8 mouse cellular contexts compared by ENCODE assay signal in the genomic region with DNA sequence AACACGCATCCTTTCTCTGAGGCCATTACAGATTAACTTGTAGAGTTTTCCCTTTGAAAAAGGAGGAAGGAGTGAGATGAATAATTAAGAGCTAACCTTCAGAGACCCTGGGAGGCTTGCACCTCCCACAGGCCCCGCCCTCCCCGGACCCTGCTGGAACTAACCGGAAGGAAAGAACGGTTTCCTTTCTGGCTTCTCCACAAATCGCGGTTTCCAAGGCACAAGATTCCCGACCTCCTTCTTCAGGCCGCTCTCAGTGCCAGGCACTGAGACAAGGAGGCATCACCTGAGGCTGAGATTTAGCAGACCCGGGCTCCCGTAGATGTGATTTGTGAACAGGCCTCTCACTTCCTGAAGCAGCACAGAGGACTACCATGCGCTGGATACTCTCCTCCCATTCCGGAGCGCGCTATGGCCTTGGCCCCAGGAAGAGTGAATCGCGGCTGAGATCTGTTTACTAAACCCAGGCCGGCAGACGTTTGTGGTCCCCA.
DNase-seq lines count a peak whose midpoint lies in the region; ATAC-seq and TF ChIP-seq lines count a peak whose summit lies in the region.

No protein-coding gene starts in this region.

- no peaks in the 10 kb centered on the region for H3K79me2 ChIP-seq in macrophage (ENCODE audit: inconsistent target)

- peak overlapping the region; percentile 79 for H3K4me2 ChIP-seq in heart, embryonic 14.5 days (ENCODE audit: low read length)
- peak overlapping the region; percentile 62 for H3K4me2 ChIP-seq in kidney, postnatal 0 days (ENCODE audit: low read length)

- peaks cover 16 to 18% of the 10 kb centered on the region in 2 experiments for H3K4me1 ChIP-seq in ES-E14 (ENCODE audit: control insufficient read depth in 2 of 2, insufficient read depth in 2 of 2, low read length in 2 of 2, poor library complexity in 1 of 2)
- peaks cover 55% of the 10 kb centered on the region for H3K4me1 ChIP-seq in bone marrow macrophage, adult 2 months (ENCODE audit: control insufficient read depth, insufficient read depth, low read length)
- H3K4me1 ChIP-seq in heart, embryonic 14.5 days (ENCODE audit: control insufficient read depth in 2 of 2, insufficient read depth in 2 of 2, low read length in 2 of 2): peaks cover 22 to 24% of the 10 kb centered on the region in 2 experiments
- peaks cover 16% of the 10 kb centered on the region for H3K4me1 ChIP-seq in kidney, postnatal 0 days (replicated peaks; ENCODE audit: insufficient read depth, low read length)

- DNase-seq in ES-E14 (ENCODE audit: low read depth, low spot score): no peak
- DNase-seq in kidney, postnatal 0 days (ENCODE audit: low spot score): peak; percentile 88
- DNase-seq in cerebellum, postnatal 14 days: no peak
- no peak for DNase-seq in cerebellum, postnatal 10 days
- DNase-seq in cerebellum, adult 18-20 months: no peak

- peak; percentile 44 for ATAC-seq in heart, embryonic 14.5 days (ENCODE audit: insufficient number of reproducible peaks, insufficient read depth, low FRiP score, low read depth)
- peak; percentile 53 for ATAC-seq in kidney, postnatal 0 days (replicated peaks; ENCODE audit: low FRiP score, low read depth)

- 0 out of 2 replicates have a peak, but pooled peaks cover 5% of the 10 kb centered on the region for H3K27me3 ChIP-seq in heart, embryonic 14.5 days (ENCODE audit: control insufficient read depth, insufficient read depth, low read length)
- no peaks in the 10 kb centered on the region for H3K27me3 ChIP-seq in kidney, postnatal 0 days (ENCODE audit: insufficient read depth, low read length)

- in situ Hi-C loops in ES-E14 (cut with MboI; ENCODE audit: low sequenced_read_pairs in 2 of 2, unreplicated experiment in 2 of 2): no loop called here

- H3K36me3 ChIP-seq in ES-E14 (ENCODE audit: control insufficient read depth, insufficient read depth, low read length, poor library complexity, severe bottlenecking) (no peaks in the 10 kb centered on the region), macrophage (ENCODE audit: inconsistent target) (no peaks in the 10 kb centered on the region)
- no peaks in the 10 kb centered on the region for H3K36me3 ChIP-seq in heart, embryonic 14.5 days (ENCODE audit: control insufficient read depth, insufficient read depth, low read length)
- H3K36me3 ChIP-seq in kidney, postnatal 0 days (ENCODE audit: insufficient read depth, low read length): no peaks in the 10 kb centered on the region

- peak overlapping the region; percentile 99 for H3K27ac ChIP-seq in ES-E14 (ENCODE audit: insufficient read depth, low read depth, low read length, poor library complexity, severe bottlenecking)
- peak overlapping the region; percentile 93 for H3K27ac ChIP-seq in bone marrow macrophage, adult 2 months (ENCODE audit: insufficient read depth, low read depth, low read length)
- H3K27ac ChIP-seq in heart, embryonic 14.5 days (replicated peaks in 1 of 2; ENCODE audit: control insufficient read depth in 1 of 2, insufficient read depth in 1 of 2, low read depth in 2 of 2, low read length in 2 of 2): peak overlapping the region; percentile 84 to 93
- H3K27ac ChIP-seq in kidney, postnatal 0 days: peak overlapping the region; percentile 94
- H3K27ac ChIP-seq in macrophage: peak overlapping the region; percentile 62

- peak overlapping the region; percentile 90 for H3K9ac ChIP-seq in ES-E14 (ENCODE audit: insufficient read depth, low read depth, low read length, poor library complexity, severe bottlenecking)
- H3K9ac ChIP-seq in heart, embryonic 14.5 days (ENCODE audit: low read length): peak overlapping the region; percentile 77
- H3K9ac ChIP-seq in kidney, postnatal 0 days (ENCODE audit: low read depth, low read length): peak overlapping the region; percentile 62

- TF ChIP-seq CTCF in bone marrow macrophage, adult 2 months (IDR thresholded peaks at IDR 0.05; ENCODE audit: low read depth, low read length): no peak
- TF ChIP-seq CTCF in kidney, postnatal 0 days (IDR thresholded peaks at IDR 0.05; ENCODE audit: low read depth): no peak

- 2% methylated on average over 19 of the region's 19 CpGs for WGBS in heart, embryonic 14.5 days
- WGBS in kidney, postnatal 0 days: 2% methylated on average over 19 of the region's 19 CpGs
- WGBS in macrophage (ENCODE audit: missing documents): 15% methylated on average over 19 of the region's 19 CpGs

- H3K9me3 ChIP-seq in ES-E14 (ENCODE audit: control insufficient read depth, insufficient read depth, low read depth, low read length): no peaks in the 10 kb centered on the region
- H3K9me3 ChIP-seq in heart, embryonic 14.5 days (ENCODE audit: control insufficient read depth, low read length): no peaks in the 10 kb centered on the region
- H3K9me3 ChIP-seq in kidney, postnatal 0 days (replicated peaks; ENCODE audit: low read length): no peaks in the 10 kb centered on the region

- peak overlapping the region; percentile 76 to 84 for H3K4me3 ChIP-seq in ES-E14 (ENCODE audit: insufficient read depth in 1 of 2, low read depth in 1 of 2, low read length in 2 of 2, poor library complexity in 1 of 2, severe bottlenecking in 1 of 2)
- H3K4me3 ChIP-seq in bone marrow macrophage, adult 2 months (ENCODE audit: insufficient read depth, low read length): peak overlapping the region; percentile 82
- H3K4me3 ChIP-seq in heart, embryonic 14.5 days (ENCODE audit: control insufficient read depth in 1 of 2, insufficient read depth in 1 of 2, low read depth in 1 of 2, low read length in 2 of 2): peak overlapping the region; percentile 53 to 75
- H3K4me3 ChIP-seq in kidney, postnatal 0 days (replicated peaks; ENCODE audit: low read depth, low read length): peak overlapping the region; percentile 34; the same call in 1 of the 2 replicates
- peak overlapping the region; percentile 33 for H3K4me3 ChIP-seq in macrophage (ENCODE audit: inconsistent target)

- 0 out of 2 replicates have a peak, but pooled peaks have one; percentile 11 for TF ChIP-seq POLR2A in bone marrow macrophage, adult 2 months (IDR thresholded peaks at IDR 0.05; ENCODE audit: borderline replicate concordance, low read depth, low read length)

TF ChIP-seq in ES-E14, 5 proteins besides CTCF, POLR2A, EP300 and RAD21:
- TF ChIP-seq CHD2 (IDR thresholded peaks at IDR 0.05; ENCODE audit: low read depth, low read length) (no peak), HCFC1 (IDR thresholded peaks at IDR 0.05; ENCODE audit: borderline replicate concordance, insufficient read depth, low read length) (0 out of 2 replicates have a peak, but pooled peaks have one; percentile 8)
